19 mouse cellular contexts compared by ENCODE assay signal in genomic region chr5:149601996-149602395, GRCm38 (mm10). TPM values are rescaled to one million over a fixed set of nuclear protein-coding genes. Genes with fewer than 3 reads are reported as not detected.
A peak's percentile ranks its signal among the peaks of the same experiment; 100 is the strongest.
DNase-seq lines count a peak whose midpoint lies in the region; TF ChIP-seq lines count a peak whose summit lies in the region.
"Had no signal": no experiment of that assay in that cellular context is flagged by ENCODE, and none has a peak within 500 bp of the region (broad histone marks: within the 10 kb centered on the region; RNA-seq: fewer than 3 reads in every experiment).

No protein-coding gene starts in this region.

- no peak for TF ChIP-seq POLR2A in brain, embryonic 14.5 days (IDR thresholded peaks at IDR 0.05; ENCODE audit: borderline replicate concordance, extremely low read depth, insufficient read depth, insufficient read length, poor library complexity, severe bottlenecking)

- peak; percentile 25 to 29 for DNase-seq in cerebellum, postnatal 14 days
- no peak for DNase-seq in cerebellum, adult 18-20 months
- DNase-seq in layer of hippocampus, adult 9-11 months: peak; percentile 22
- no peak for DNase-seq in layer of hippocampus, adult 11-12 months (ENCODE audit: low spot score)
- DNase-seq in right cerebral cortex, adult 18-20 months: peak; percentile 15
- DNase-seq in right cerebral cortex, postnatal 25 days: no peak
- DNase-seq in brain, embryonic 14.5 days (ENCODE audit: low read depth): peak; percentile 76
- DNase-seq in adrenal gland, postnatal 36 days: no peak
- DNase-seq: adrenal gland, adult 2 months; cerebellum, postnatal 36 days; gastrocnemius, postnatal 14 days; heart, postnatal 14 days; kidney, postnatal 36 days; liver, embryonic 13.5 days; lung, adult 18-20 months; lung, postnatal 4 days; midbrain, embryonic 14.5 days; spleen, adult 18-20 months; thymus, postnatal 14 days had no signal

- TF ChIP-seq CTCF in brain, embryonic 14.5 days (IDR thresholded peaks at IDR 0.05; ENCODE audit: borderline replicate concordance, extremely low read depth, insufficient read depth, insufficient read length): no peak

RNA-seq across cellular contexts. Expression of gene Hsph1, which starts 34.2 kb away (rescaled TPM):
- 67.6 and 99.0 TPM in 2 replicates for polyA plus RNA-seq in brain, embryonic 14.5 days (2012; rRNA removed)
- total RNA-seq in adrenal gland, postnatal 36 days (2021): 100 to 1,000 TPM in 1 of 2 experiments, 10 to 100 TPM in 1; 95.9 to 367 TPM

Comparison
In these comparisons a context has a peak if more than half of its experiments do, and no peak if none do; other contexts are left out.
1. DNase-seq: peak in cerebellum, postnatal 14 days (2 of 2), layer of hippocampus, adult 9-11 months (single experiment), right cerebral cortex, adult 18-20 months (single experiment) and brain, embryonic 14.5 days (single experiment); none in cerebellum, adult 18-20 months (0 of 2), layer of hippocampus, adult 11-12 months (single experiment), right cerebral cortex, postnatal 25 days (single experiment) and adrenal gland, postnatal 36 days (0 of 2).